Mouse (Mus musculus) kidney, adult 2 months (tissue): ENCODE results near the gene Hoxa11. TPM values are rescaled to one million over a fixed set of nuclear protein-coding genes. Genes with fewer than 3 reads are reported as not detected.

ENCODE experiments used
- DNase-seq: peaks from one replicate; pipeline ENCODE4 v3.0.0; 2021
- H3K27ac ChIP-seq: fragments of 200-500 bp; 2 replicates; pipeline ENCODE4 v1.5.1; 2012; ENCODE audit warnings: low read depth, low read length, control low read depth, inconsistent platforms; ENCODE audit not compliant: insufficient read depth
- H3K27me3 ChIP-seq: fragments of 200-500 bp; replicated peaks from 2 replicates; pipeline ENCODE4 v1.6.1; 2012; ENCODE audit warnings: mild to moderate bottlenecking, moderate library complexity, low read length, inconsistent platforms; ENCODE audit not compliant: control insufficient read depth, insufficient read depth
- H3K36me3 ChIP-seq: fragments of 200-500 bp; 2 replicates; pipeline ENCODE4 v1.6.1; 2012; ENCODE audit warnings: mild to moderate bottlenecking, moderate library complexity, low read length, inconsistent platforms; ENCODE audit not compliant: control insufficient read depth, insufficient read depth
- H3K4me1 ChIP-seq: fragments of 200-500 bp; 2 replicates; pipeline ENCODE4 v1.6.1; 2011; ENCODE audit warnings: low read length; ENCODE audit not compliant: control insufficient read depth, insufficient read depth
- H3K4me3 ChIP-seq: fragments of 200-500 bp; 2 replicates; pipeline ENCODE4 v1.5.1; 2011; ENCODE audit warnings: mild to moderate bottlenecking, low read depth, low read length, control low read depth; ENCODE audit not compliant: insufficient read depth
- CTCF ChIP-seq: fragments of 200-500 bp; conservative IDR thresholded peaks from 2 replicates; pipeline ENCODE4 v1.5.1; 2011; ENCODE audit warnings: low read depth, mild to moderate bottlenecking, control low read depth, low read length, moderate library complexity, mixed read lengths; ENCODE audit not compliant: insufficient read depth, insufficient read length
- POLR2A ChIP-seq: fragments of 200-500 bp; IDR thresholded peaks from one replicate; pipeline ENCODE4 v1.6.1; 2011; ENCODE audit warnings: low read depth, low read length, control low read depth
- WGBS: fragments of 180-500 bp; shearing (Covaris S2); methylation state at CpG from one replicate; pipeline ENCODE4 v1.1.7; 2018; 5-methylcytosine and 5-hydroxymethylcytosine counted together
- polyA plus RNA-seq: library from polyadenylated mRNA; depleted of rRNA; stranded (reverse); fragments of >200 nt; gene quantifications from 2 replicates; pipeline ENCODE4 v1.2.3, GENCODE M21; 2012

Gene Hoxa11
- polyA plus RNA-seq, 1 experiment, result 3.7 TPM

DNA sequence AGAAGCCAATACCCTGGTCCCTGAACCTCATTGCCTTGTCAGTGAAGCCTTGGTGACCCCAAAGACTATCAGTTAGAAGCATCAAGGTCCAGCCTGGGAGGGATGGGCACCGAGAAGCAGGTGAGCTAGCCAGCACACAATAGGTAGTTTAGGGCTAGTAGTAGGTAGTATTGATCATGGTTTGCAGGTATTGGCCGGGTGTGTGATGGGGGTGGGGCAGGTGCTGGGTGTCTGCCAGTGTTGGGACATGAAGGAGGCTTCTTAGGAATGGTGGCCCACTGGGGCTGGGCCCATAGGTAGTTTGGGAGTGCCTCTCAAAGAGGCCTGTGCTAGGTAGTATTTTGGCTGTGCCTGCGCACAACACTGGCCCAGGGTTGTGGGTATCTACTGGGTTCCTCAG is 30.5 kb downstream of the Hoxa11 start:
- Histone ChIP-seq H3K27ac (peak overlapping the region; percentile 29; the same call in 1 of the 2 replicates), H3K4me3 (no peak overlapping the region), H3K4me1 (0 out of 2 replicates have a peak, but pooled peaks cover 14% of the 10 kb centered on the region)

DNA sequence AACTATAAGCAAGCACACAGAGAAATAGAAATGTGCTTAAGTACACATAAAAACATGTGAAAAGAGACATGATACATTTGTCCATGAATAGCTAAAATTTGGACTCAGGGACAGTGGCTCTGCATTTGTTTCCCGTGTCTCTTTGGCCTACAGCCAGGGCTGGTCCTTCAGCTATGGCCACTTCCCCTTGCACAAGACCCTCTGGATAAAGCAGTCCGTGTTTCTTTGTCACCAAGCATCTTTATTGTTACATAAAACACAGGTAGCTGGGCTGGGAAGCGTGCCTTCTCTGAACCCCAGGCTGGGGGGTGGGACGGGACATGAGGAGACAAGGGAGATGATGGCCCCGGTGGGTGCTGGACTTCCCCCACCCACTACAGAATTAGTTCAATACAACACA is 31.3 kb downstream of the Hoxa11 start:
- WGBS, result 43% methylated on average over 5 of the region's 5 CpGs
- peak; percentile 41 for DNase-seq
- TF ChIP-seq POLR2A (no peak), CTCF (no peak)
- peaks cover 20% of the 10 kb centered on the region for H3K4me1 ChIP-seq
- H3K36me3 ChIP-seq, result no peaks in the 10 kb centered on the region
- peak overlapping the region; percentile 40; the same call in 1 of the 2 replicates for H3K27ac ChIP-seq
- H3K27me3 ChIP-seq, result no peaks in the 10 kb centered on the region
- H3K4me3 ChIP-seq, result no peak overlapping the region

More for the DNA sequence above, 30.5 kb downstream of the Hoxa11 start:
- no peaks in the 10 kb centered on the region for H3K36me3 ChIP-seq
- no peaks in the 10 kb centered on the region for H3K27me3 ChIP-seq
- WGBS, result 66% methylated on average over 3 of the region's 3 CpGs
- peak; percentile 24 for DNase-seq
- TF ChIP-seq POLR2A (no peak), CTCF (no peak)

DNA sequence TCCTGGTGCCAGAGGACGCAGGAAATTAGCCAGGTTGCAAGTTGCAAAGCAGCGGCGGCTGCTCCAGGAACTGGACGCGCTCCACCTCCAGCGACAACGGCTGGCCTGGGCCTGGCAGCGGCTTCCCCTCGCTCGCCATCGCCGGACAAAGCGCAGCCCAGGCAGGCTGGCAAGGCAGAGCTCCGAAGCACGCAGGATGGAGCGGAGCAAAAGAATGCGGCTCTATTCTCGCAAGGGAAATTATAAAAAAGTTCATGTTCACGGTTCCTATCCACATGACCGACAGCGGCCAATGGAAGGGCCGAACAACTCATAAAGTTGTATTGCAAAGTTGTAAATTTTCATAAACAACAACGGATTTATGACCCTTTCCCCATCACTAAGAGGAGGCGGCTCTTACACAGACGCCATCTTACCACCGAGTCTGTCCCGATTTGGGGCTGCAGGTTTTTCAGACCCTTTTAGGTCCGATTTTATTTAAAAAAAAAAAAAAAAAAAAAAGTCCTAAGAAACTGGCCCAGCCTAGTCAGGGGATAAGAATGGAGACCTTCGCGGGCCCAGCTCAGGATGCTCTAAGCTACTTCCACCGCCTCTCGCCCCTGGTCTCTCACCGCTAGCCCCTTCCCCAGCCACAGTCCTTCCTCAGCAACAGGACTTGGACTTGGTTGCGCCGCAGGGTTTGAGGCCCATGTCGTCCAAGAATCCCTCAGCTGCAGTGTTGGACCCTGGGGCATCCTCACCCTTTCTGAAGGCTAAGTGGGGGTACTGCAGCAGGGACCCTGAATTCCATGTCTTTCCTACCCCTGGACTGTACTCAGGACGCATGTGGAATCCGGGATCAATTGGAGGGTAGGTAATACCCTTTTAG is 32.3 kb downstream of the Hoxa11 start, which contains the start of the genes Hoxa3 and Gm28308:
Gene Hoxa3, minus strand, starts transcription at position 218 of the 868 bp plus-strand sequence.
Gene Gm28308, minus strand, starts transcription at position 221 of the 868 bp plus-strand sequence.
- WGBS, result 3% methylated on average over 38 of the region's 38 CpGs
- H3K4me3 ChIP-seq, result peak within 1 kb of the TSS; percentile 87
- DNase-seq, result peak; percentile 93
- TF ChIP-seq POLR2A (peak; percentile 86), CTCF (no peak)
- peaks cover 21% of the 10 kb centered on the region for H3K4me1 ChIP-seq
- H3K27ac ChIP-seq, result peak within 1 kb of the TSS; percentile 99
- no peaks in the 10 kb centered on the region for H3K27me3 ChIP-seq
- H3K36me3 ChIP-seq, result no peaks in the 10 kb centered on the region

DNA sequence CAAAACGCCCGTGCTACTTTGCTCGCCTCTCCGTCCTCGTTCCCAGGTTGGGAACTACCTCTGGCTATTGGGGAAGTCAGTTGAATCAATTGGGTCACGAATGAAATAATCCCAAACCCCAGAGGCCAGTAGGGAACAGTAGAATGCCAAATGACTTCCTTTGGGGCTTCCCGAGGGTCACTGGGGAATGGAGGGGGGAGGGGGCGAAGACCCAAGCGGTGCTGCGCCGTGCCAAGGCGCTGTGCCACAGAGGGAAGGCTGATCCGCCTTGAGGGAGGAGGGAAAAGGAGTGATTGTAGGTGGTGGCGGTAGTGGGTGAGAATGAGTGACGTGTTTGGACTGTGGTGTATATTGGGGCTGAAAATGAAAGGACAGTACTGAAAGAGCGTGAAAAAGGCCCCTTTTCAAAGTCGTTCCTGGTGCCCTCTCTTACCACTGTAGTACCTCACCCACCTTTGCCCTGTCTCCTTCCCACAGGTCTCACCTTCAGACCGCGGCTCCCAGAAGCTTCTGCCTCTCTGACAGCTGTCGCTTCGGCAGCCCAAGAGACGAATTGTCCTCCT is 33.0 kb downstream of the Hoxa11 start:
- no peaks in the 10 kb centered on the region for H3K27me3 ChIP-seq
- DNase-seq, result peak; percentile 87

DNA sequence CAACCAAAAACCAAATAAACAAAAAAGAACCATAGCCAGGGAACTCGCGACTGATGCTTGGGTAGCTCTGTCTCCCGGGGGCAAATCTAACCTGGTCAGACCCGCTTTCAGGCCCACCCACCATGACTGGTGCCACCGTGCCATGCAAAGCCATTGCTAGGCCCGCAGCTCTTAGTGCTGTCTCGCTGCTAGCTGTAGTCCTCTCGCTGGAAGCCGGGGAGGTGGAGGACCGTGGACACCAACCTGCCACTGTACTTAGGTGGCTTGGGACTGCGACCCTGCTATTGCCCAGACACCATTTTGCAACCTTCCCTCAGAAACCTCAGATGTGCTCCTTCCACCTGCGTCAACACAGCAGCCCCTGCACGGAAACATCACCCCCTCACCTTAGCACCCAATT is 33.6 kb downstream of the Hoxa11 start:
- no peak for TF ChIP-seq POLR2A
- 3% methylated on average over 13 of the region's 13 CpGs for WGBS
- Histone ChIP-seq H3K36me3 (no peaks in the 10 kb centered on the region), H3K4me3 (peak overlapping the region; percentile 87), H3K27ac (peak overlapping the region; percentile 99), H3K4me1 (peaks cover 21% of the 10 kb centered on the region), H3K27me3 (no peaks in the 10 kb centered on the region)
- DNase-seq, result peak; percentile 55

More for the DNA sequence above, 33.0 kb downstream of the Hoxa11 start:
- H3K36me3 ChIP-seq, result no peaks in the 10 kb centered on the region
- peaks cover 21% of the 10 kb centered on the region for H3K4me1 ChIP-seq
- no peak for TF ChIP-seq CTCF
- no peak for TF ChIP-seq POLR2A
- 1% methylated on average over 22 of the region's 22 CpGs for WGBS
- peak overlapping the region; percentile 87 for H3K4me3 ChIP-seq
- H3K27ac ChIP-seq, result peak overlapping the region; percentile 99

DNA sequence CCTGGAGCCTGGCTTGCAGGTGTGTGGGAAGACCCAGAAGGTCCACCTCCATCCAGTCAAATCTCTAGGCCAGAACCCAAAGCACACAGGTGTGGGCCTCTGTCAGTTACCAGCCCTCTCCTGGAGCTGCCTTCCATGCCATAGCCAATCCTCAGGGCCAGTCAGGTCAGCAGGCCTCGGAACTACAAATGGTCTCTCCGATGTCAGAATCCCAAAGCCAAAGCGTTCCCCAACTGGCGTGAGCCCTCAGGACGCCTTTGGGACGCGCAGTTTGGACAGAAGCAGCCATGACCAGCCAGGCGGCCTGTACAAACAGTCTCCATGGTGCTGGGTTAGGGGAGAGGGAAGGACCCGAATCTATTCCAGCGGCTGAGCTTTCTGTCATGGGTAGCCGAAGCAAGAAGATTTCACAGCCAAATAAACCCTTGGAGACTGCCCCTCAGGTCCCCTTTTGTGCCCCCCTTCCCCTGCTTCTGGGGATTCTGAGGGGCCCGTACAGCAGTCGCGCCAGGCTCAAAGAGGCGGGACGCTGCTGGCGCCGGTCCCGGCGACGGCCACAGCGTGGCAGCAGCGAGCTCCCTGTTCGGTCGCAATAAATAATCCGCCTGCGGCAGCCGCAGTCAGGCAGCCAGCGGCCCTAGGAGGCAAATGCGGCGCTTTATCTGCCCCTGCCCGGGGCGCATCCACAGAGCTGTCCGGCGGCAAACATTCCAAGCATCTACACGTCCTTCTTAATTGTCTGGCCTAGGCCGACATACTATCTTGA is 34.3 kb downstream of the Hoxa11 start:
- peak; percentile 92 for DNase-seq
- under 1% methylated on average over 37 of the region's 37 CpGs for WGBS

More for the DNA sequence above, 34.3 kb downstream of the Hoxa11 start:
- peak overlapping the region; percentile 87 for H3K4me3 ChIP-seq
- TF ChIP-seq POLR2A (peak; percentile 56), CTCF (peak; percentile 71)
- H3K27ac ChIP-seq, result peak overlapping the region; percentile 99
- H3K36me3 ChIP-seq, result no peaks in the 10 kb centered on the region
- H3K27me3 ChIP-seq, result no peaks in the 10 kb centered on the region
- peaks cover 21% of the 10 kb centered on the region for H3K4me1 ChIP-seq
